Mouse (Mus musculus) limb, embryonic 13.5 days (tissue): ENCODE measurements around the gene Hist3h2a. TPM values are rescaled to one million over a fixed set of nuclear protein-coding genes. Genes with fewer than 3 reads are reported as not detected.
"Not testable (repeated sequence)": the region's sequence is repeated elsewhere in the genome, so short reads cannot be mapped to it uniquely, and the experiment has no call there.

ENCODE experiments used
- ATAC-seq: fragments of 200-750 bp; cut with Nextera tagmentation; 2 replicates; pipeline ENCODE4 v1.8.0; 2017; ENCODE audit warnings: low read depth, moderate number of reproducible peaks, moderate TSS enrichment; ENCODE audit not compliant: low FRiP score
- H3K27ac ChIP-seq: fragments of 300-500 bp; sonication (generic); 2 replicates; pipeline ENCODE4 v1.5.1; 2015; ENCODE audit warnings: inconsistent platforms, mild to moderate bottlenecking, moderate library complexity
- H3K27me3 ChIP-seq: fragments of 300-500 bp; sonication (generic); 2 replicates; pipeline ENCODE4 v1.6.1; 2015; ENCODE audit warnings: mild to moderate bottlenecking, inconsistent platforms
- H3K36me3 ChIP-seq: fragments of 300-500 bp; sonication (generic); 2 replicates; pipeline ENCODE4 v1.6.1; 2015; ENCODE audit warnings: inconsistent platforms, mild to moderate bottlenecking, moderate library complexity
- H3K4me1 ChIP-seq: fragments of 300-500 bp; sonication (generic); 2 replicates; pipeline ENCODE4 v1.6.1; 2015; ENCODE audit warnings: inconsistent platforms
- H3K4me2 ChIP-seq: fragments of 300-500 bp; sonication (generic); replicated peaks from 2 replicates; pipeline ENCODE4 v1.6.1; 2015; ENCODE audit warnings: inconsistent platforms, mild to moderate bottlenecking, moderate library complexity
- H3K4me3 ChIP-seq: fragments of 300-500 bp; sonication (generic); 2 replicates; pipeline ENCODE4 v1.5.1; 2015; ENCODE audit warnings: moderate library complexity, mild to moderate bottlenecking, inconsistent platforms
- H3K9ac ChIP-seq: fragments of 300-500 bp; sonication (generic); 2 replicates; pipeline ENCODE4 v1.6.1; 2015; ENCODE audit warnings: mild to moderate bottlenecking, inconsistent platforms
- H3K9me3 ChIP-seq: fragments of 300-500 bp; sonication (generic); 2 replicates; pipeline ENCODE4 v1.6.1; 2016; ENCODE audit warnings: inconsistent platforms
- WGBS: fragments of 180-500 bp; shearing (Covaris S2); methylation state at CpG from one replicate; pipeline ENCODE4 v1.1.7; 2015; 5-methylcytosine and 5-hydroxymethylcytosine counted together
- polyA plus RNA-seq: library from polyadenylated mRNA; unstranded; fragments of >200 nt; fragmentation: Nextera tagmentation; extraction: Ambion mirVana; gene quantifications from 2 replicates; pipeline ENCODE4 v1.2.1, GENCODE M21; 2015

Hist3h2a gene
- polyA plus RNA-seq, 1 experiment from 2014 or later: 29.9 TPM

- Histone ChIP-seq H3K36me3 (no peaks in the 10 kb centered on the region), H3K4me2 (peak overlapping the region; percentile 71), H3K9ac (peak overlapping the region; percentile 75), H3K4me3 (peak overlapping the region; percentile 52), H3K27ac (peak overlapping the region; percentile 90), H3K27me3 (peaks cover 40% of the 10 kb centered on the region), H3K9me3 (no peaks in the 10 kb centered on the region), H3K4me1 (peaks cover 25% of the 10 kb centered on the region; the same call in 1 of the 2 replicates)
- no peak for ATAC-seq
- 12% methylated on average over 20 of the region's 20 CpGs for WGBS
Measured at GRCm38 (mm10) chr11:58949480-58950431, 4.7 kb upstream of the Hist3h2a start.

- Histone ChIP-seq H3K9ac (no peak overlapping the region), H3K27ac (no peak overlapping the region), H3K4me1 (peaks cover 30% of the 10 kb centered on the region), H3K9me3 (no peaks in the 10 kb centered on the region), H3K27me3 (peaks cover 26% of the 10 kb centered on the region), H3K36me3 (no peaks in the 10 kb centered on the region), H3K4me3 (no peak overlapping the region), H3K4me2 (no peak overlapping the region)
- 71% methylated on average over 5 of the region's 5 CpGs for WGBS
- ATAC-seq: no peak
Measured at GRCm38 (mm10) chr11:58951210-58951609, 3.3 kb upstream of the Hist3h2a start.

DNA sequence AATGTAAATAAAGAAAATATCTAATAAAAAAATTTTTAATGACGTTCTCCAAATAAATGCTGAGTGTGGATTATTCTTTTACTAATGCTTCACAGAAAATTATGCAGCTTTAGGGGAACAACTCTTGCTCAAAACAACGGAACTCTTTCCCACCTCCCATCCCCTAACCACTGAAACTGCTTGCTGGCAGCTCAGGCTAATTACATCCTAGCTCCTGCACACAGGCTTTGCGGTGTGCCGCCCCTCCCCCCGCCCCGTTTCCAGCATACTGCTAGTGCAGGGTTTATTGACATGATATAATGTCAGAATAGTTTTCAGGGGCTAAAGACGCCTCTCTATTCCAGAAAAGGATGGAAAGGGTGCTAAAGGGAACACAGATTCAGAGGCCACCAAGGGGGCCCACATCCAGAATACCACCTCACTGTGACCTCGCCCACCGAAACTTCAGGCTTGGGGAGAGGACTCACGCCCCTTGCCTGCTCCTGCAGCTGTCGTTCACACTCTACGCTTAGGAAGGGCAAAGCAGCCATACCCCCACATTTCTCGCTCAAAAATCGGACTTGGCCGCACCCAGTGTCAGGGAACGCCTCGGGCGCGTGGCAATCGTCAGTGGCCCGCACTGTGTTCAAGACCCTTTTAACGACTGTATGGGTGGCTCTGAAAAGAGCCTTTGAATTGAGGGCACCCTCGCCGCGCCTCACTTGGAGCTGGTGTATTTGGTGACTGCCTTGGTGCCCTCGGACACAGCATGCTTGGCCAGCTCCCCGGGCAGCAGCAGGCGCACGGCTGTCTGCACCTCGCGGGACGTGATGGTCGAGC lies 925 bp upstream of the Hist3h2a start:
- H3K4me2 ChIP-seq: peak overlapping the region; percentile 93
- ATAC-seq: no peak; the same call in none of the 2 replicates
- WGBS: under 1% methylated on average over 33 of the region's 33 CpGs
- H3K9me3 ChIP-seq: no peaks in the 10 kb centered on the region
- peaks cover 14% of the 10 kb centered on the region for H3K36me3 ChIP-seq
- peak overlapping the region; percentile 74 for H3K9ac ChIP-seq
- H3K4me1 ChIP-seq: peaks cover 41% of the 10 kb centered on the region
- H3K27ac ChIP-seq: peak overlapping the region; percentile 86
- peaks cover 29% of the 10 kb centered on the region for H3K27me3 ChIP-seq
- H3K4me3 ChIP-seq: peak overlapping the region; percentile 84

DNA sequence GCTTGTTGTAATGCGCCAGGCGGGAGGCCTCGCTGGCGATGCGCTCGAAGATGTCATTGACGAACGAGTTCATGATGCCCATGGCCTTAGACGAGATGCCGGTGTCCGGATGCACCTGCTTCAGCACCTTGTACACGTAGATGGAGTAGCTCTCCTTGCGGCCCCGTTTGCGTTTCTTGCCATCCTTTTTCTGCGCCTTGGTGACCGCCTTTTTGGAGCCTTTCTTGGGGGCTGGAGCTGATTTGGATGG lies 390 bp upstream of the Hist3h2a start:
- Histone ChIP-seq H3K4me3 (peak overlapping the region; percentile 84), H3K9ac (peak overlapping the region; percentile 74), H3K4me1 (peaks cover 40% of the 10 kb centered on the region), H3K4me2 (peak overlapping the region; percentile 93), H3K27me3 (peaks cover 31% of the 10 kb centered on the region), H3K27ac (peak overlapping the region; percentile 86), H3K36me3 (peaks cover 14% of the 10 kb centered on the region)
- not testable (repeated sequence) for H3K9me3 ChIP-seq, ATAC-seq
- WGBS: 0% methylated on average over 17 of the region's 17 CpGs

GRCm38 (mm10) chr11:58955143-58955867 lies 820 bp downstream of the Hist3h2a start:
- peak overlapping the region; percentile 84 for H3K4me3 ChIP-seq
- peaks cover 26% of the 10 kb centered on the region for H3K27me3 ChIP-seq
- H3K4me2 ChIP-seq: peak overlapping the region; percentile 85
- peak overlapping the region; percentile 99 for H3K27ac ChIP-seq
- H3K4me1 ChIP-seq: peaks cover 44% of the 10 kb centered on the region
- H3K9ac ChIP-seq: peak overlapping the region; percentile 96
- peaks cover 14% of the 10 kb centered on the region for H3K36me3 ChIP-seq
- 0 out of 2 replicates have a peak, but pooled peaks have one; percentile 7 for ATAC-seq
- H3K9me3 ChIP-seq: no peaks in the 10 kb centered on the region
- 0% methylated on average over 20 of the region's 20 CpGs for WGBS

- H3K4me1 ChIP-seq: peaks cover 44% of the 10 kb centered on the region
- peak overlapping the region; percentile 96 for H3K9ac ChIP-seq
- peaks cover 14% of the 10 kb centered on the region for H3K36me3 ChIP-seq
- H3K27me3 ChIP-seq: peaks cover 21% of the 10 kb centered on the region
- peak overlapping the region; percentile 84 for H3K4me3 ChIP-seq
- 17% methylated on average over 8 of the region's 8 CpGs for WGBS
- no peak for ATAC-seq
- H3K27ac ChIP-seq: peak overlapping the region; percentile 99; the same call in 1 of the 2 replicates
- H3K4me2 ChIP-seq: peak overlapping the region; percentile 85
- H3K9me3 ChIP-seq: no peaks in the 10 kb centered on the region
Measured at GRCm38 (mm10) chr11:58955868-58956257, 1.4 kb downstream of the Hist3h2a start.

GRCm38 (mm10) chr11:58957226-58957914 lies 2.9 kb downstream of the Hist3h2a start:
- 90% methylated on average over 5 of the region's 5 CpGs for WGBS
- no peak overlapping the region for H3K27ac ChIP-seq
- H3K27me3 ChIP-seq: peaks cover 20% of the 10 kb centered on the region
- H3K36me3 ChIP-seq: peaks cover 14% of the 10 kb centered on the region
- peaks cover 7% of the 10 kb centered on the region for H3K9me3 ChIP-seq
- H3K4me2 ChIP-seq: peak overlapping the region; percentile 85
- peak overlapping the region; percentile 96 for H3K9ac ChIP-seq
- peaks cover 44% of the 10 kb centered on the region for H3K4me1 ChIP-seq
- no peak for ATAC-seq
- peak overlapping the region; percentile 84 for H3K4me3 ChIP-seq

DNA sequence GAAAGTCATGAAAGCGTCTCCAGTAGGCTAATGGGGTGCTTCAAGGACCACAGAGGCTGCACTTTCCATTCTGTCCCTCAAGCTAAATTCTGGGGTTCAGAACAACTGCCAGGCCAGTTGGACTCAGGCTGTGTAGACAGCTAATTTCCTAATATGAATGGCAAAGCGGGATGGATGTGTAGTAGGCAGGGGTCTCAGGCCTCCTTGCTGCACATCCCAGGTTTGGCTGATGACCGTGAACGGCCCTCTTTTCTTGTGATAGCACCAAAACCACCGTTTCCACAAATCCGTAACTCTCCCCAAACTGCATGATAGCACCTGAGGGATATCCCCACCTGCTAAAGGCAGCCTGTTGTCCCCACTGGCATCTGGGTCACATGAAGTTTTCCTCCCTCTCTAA lies 4.1 kb downstream of the Hist3h2a start:
- H3K4me2 ChIP-seq: no peak overlapping the region
- 87% methylated on average over 6 of the region's 6 CpGs for WGBS
- H3K9ac ChIP-seq: no peak overlapping the region
- peaks cover 14% of the 10 kb centered on the region for H3K36me3 ChIP-seq
- H3K4me1 ChIP-seq: peaks cover 35% of the 10 kb centered on the region
- H3K27ac ChIP-seq: no peak overlapping the region
- peaks cover 32% of the 10 kb centered on the region for H3K27me3 ChIP-seq
- no peak overlapping the region for H3K4me3 ChIP-seq
- ATAC-seq: no peak
- peaks cover 7% of the 10 kb centered on the region for H3K9me3 ChIP-seq

DNA sequence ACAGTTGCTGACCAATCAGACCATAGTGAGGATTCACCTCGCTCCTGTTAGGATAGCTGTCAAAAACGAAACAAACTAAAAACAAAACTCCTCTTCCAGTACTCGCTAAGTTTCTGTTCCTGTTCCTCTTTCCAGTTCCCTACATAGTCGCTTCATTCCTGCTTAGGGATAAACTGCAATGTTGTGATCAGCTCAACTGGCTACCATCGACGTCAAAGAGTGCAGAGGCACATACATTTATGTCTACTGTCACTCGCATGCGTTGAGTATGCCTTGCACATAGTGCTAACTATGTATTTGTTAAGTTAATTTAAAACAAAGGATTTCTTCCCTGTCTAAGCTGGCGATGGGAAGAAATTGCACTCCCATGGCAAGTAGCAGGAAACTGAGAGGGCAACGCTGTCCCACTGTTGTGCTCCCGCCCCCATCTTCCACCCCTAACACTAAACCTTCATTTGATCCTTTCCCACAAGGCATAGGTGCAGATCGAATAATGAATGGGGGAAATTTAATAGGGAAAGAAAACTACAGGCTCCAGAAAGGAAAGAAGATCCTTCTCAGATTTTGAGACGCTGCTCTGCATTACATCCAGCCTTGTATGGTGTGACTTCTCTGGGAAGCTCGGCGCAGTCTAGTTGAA lies 4.8 kb downstream of the Hist3h2a start:
- Histone ChIP-seq H3K4me2 (peak overlapping the region; percentile 81), H3K27me3 (peaks cover 40% of the 10 kb centered on the region), H3K9ac (peak overlapping the region; percentile 62; the same call in 1 of the 2 replicates), H3K27ac (no peak overlapping the region), H3K36me3 (peaks cover 14% of the 10 kb centered on the region), H3K4me1 (peaks cover 32% of the 10 kb centered on the region), H3K4me3 (peak overlapping the region; percentile 48), H3K9me3 (peaks cover 7% of the 10 kb centered on the region)
- 38% methylated on average over 15 of the region's 15 CpGs for WGBS
- ATAC-seq: no peak

GRCm38 (mm10) chr11:58959921-58960465 lies 5.5 kb downstream of the Hist3h2a start:
- peaks cover 7% of the 10 kb centered on the region for H3K9me3 ChIP-seq
- no peak overlapping the region for H3K27ac ChIP-seq
- peaks cover 14% of the 10 kb centered on the region for H3K36me3 ChIP-seq
- 5% methylated on average over 40 of the region's 40 CpGs for WGBS
- peak overlapping the region; percentile 48 for H3K4me3 ChIP-seq
- H3K9ac ChIP-seq: peak overlapping the region; percentile 62
- H3K4me2 ChIP-seq: peak overlapping the region; percentile 81
- H3K4me1 ChIP-seq: peaks cover 32% of the 10 kb centered on the region
- H3K27me3 ChIP-seq: peaks cover 41% of the 10 kb centered on the region
- ATAC-seq: peak; percentile 48; the same call in 1 of the 2 replicates
